In genomic region chr15:99088292-99088691, GRCm38 (mm10) we compare ENCODE assay signal across 9 mouse cellular contexts. TPM values are rescaled to one million over a fixed set of nuclear protein-coding genes. Genes with fewer than 3 reads are reported as not detected.
A peak's percentile ranks its signal among the peaks of the same experiment; 100 is the strongest.
DNase-seq lines count a peak whose midpoint lies in the region; ATAC-seq and TF ChIP-seq lines count a peak whose summit lies in the region.
"Had no signal": no experiment of that assay in that cellular context is flagged by ENCODE, and none has a peak within 500 bp of the region (broad histone marks: within the 10 kb centered on the region; RNA-seq: fewer than 3 reads in every experiment).

No protein-coding gene starts in this region.

- H3K4me1 ChIP-seq in hindbrain, embryonic 14.5 days (replicated peaks; ENCODE audit: control insufficient read depth, insufficient read depth, low read length) = peaks cover 17% of the 10 kb centered on the region

- ATAC-seq in activated CD4-positive, CD25-positive, alpha-beta regulatory T cell, adult 4 months = peak; percentile 93
- ATAC-seq in hindbrain, embryonic 14.5 days (ENCODE audit: low FRiP score) = peak; percentile 64

- DNase-seq in cerebellum, postnatal 10 days = peak; percentile 88 to 90
- DNase-seq in gastrocnemius, adult 2 months = peak; percentile 86
- DNase-seq in hindbrain, embryonic 14.5 days (ENCODE audit: low spot score) = peak; percentile 80
- peak; percentile 81 for DNase-seq in left cerebral cortex, postnatal 4 days
- peak; percentile 84 for DNase-seq in mesoderm, embryonic 11.5 days (ENCODE audit: low read depth, low spot score)
- peak; percentile 47 for DNase-seq in right cerebral cortex, postnatal 25 days
- peak; percentile 75 for DNase-seq in yolk sac, embryonic 10.5 days (ENCODE audit: low spot score)

- peak; percentile 97 for TF ChIP-seq CTCF in gastrocnemius, adult 2 months (IDR thresholded peaks at IDR 0.05)

- no peak overlapping the region for H3K27ac ChIP-seq in gastrocnemius, adult 2 months
- no peak overlapping the region for H3K27ac ChIP-seq in hindbrain, embryonic 14.5 days

- under 1% methylated on average over 27 of the region's 27 CpGs for WGBS in hindbrain, embryonic 14.5 days

- peak overlapping the region; percentile 39; the same call in 1 of the 2 replicates for H3K9ac ChIP-seq in hindbrain, embryonic 14.5 days

- no peaks in the 10 kb centered on the region for H3K9me3 ChIP-seq in hindbrain, embryonic 14.5 days (ENCODE audit: control insufficient read depth, low read length)

- peak overlapping the region; percentile 51 for H3K4me3 ChIP-seq in gastrocnemius, adult 2 months
- peak overlapping the region; percentile 24 for H3K4me3 ChIP-seq in hindbrain, embryonic 14.5 days (replicated peaks; ENCODE audit: low read length)

- H3K4me2 ChIP-seq in hindbrain, embryonic 14.5 days (replicated peaks) = peak overlapping the region; percentile 46

- intact Hi-C loops in gastrocnemius, adult 2 months (cut with DNase I) = loop anchor here (5.0 kb wide), 1 partner anchor 36 kb away; no protein-coding TSS in a partner anchor
- intact Hi-C loops in left cerebral cortex, postnatal 4 days (cut with DNase I) = no loop called here

- H3K36me3 ChIP-seq in hindbrain, embryonic 14.5 days (replicated peaks; ENCODE audit: control insufficient read depth, insufficient read depth) = no peaks in the 10 kb centered on the region

- H3K27me3 ChIP-seq in hindbrain, embryonic 14.5 days (ENCODE audit: control insufficient read depth, insufficient read depth, low read length) = peaks cover 75% of the 10 kb centered on the region

RNA-seq across cellular contexts. Expression of gene C1ql4, which starts 0.7 kb away (rescaled TPM):
- not detected for polyA plus RNA-seq in activated CD4-positive, CD25-positive, alpha-beta regulatory T cell, adult 4 months (2017; shearing (Covaris generic))
- total RNA-seq in gastrocnemius, adult 2 months (2021) = not detected
- polyA plus RNA-seq in hindbrain, embryonic 14.5 days (2014; fragmentation: Nextera tagmentation; extraction: Ambion mirVana) = 4.7 and 6.6 TPM in 2 replicates
- total RNA-seq in left cerebral cortex, postnatal 4 days (2021) = not detected
- total RNA-seq: layer of hippocampus, adult 18-20 months had no signal

RNA-seq across cellular contexts. Expression of gene Dnajc22, which starts 4.7 kb away (rescaled TPM):
- not detected for polyA plus RNA-seq in activated CD4-positive, CD25-positive, alpha-beta regulatory T cell, adult 4 months (2017; shearing (Covaris generic))
- total RNA-seq in gastrocnemius, adult 2 months (2021) = not detected
- 0.52 and 1.0 TPM in 2 replicates for polyA plus RNA-seq in hindbrain, embryonic 14.5 days (2014; fragmentation: Nextera tagmentation; extraction: Ambion mirVana)
- total RNA-seq in left cerebral cortex, postnatal 4 days (2021) = under 1 TPM in 1 of 2 experiments, not detected in 1; 0.30 TPM

RNA-seq across cellular contexts. Expression of gene Troap, which starts 13.9 kb away (rescaled TPM):
- polyA plus RNA-seq in activated CD4-positive, CD25-positive, alpha-beta regulatory T cell, adult 4 months (2017; shearing (Covaris generic)) = 1 to 10 TPM; 3.6 to 4.4 TPM
- total RNA-seq in gastrocnemius, adult 2 months (2021) = not detected
- 3.7 and 4.0 TPM in 2 replicates for polyA plus RNA-seq in hindbrain, embryonic 14.5 days (2014; fragmentation: Nextera tagmentation; extraction: Ambion mirVana)
- 1 to 10 TPM; 4.7 to 5.8 TPM for total RNA-seq in left cerebral cortex, postnatal 4 days (2021)

RNA-seq across cellular contexts. Expression of gene Prph, which starts 33.3 kb away (rescaled TPM):
- polyA plus RNA-seq in activated CD4-positive, CD25-positive, alpha-beta regulatory T cell, adult 4 months (2017; shearing (Covaris generic)) = not detected
- total RNA-seq in gastrocnemius, adult 2 months (2021) = 1 to 10 TPM in 1 of 2 experiments, under 1 TPM in 1; 0.31 to 1.2 TPM
- 77.9 and 79.5 TPM in 2 replicates for polyA plus RNA-seq in hindbrain, embryonic 14.5 days (2014; fragmentation: Nextera tagmentation; extraction: Ambion mirVana)
- total RNA-seq in left cerebral cortex, postnatal 4 days (2021) = 1 to 10 TPM; 4.0 to 5.2 TPM

RNA-seq across cellular contexts. Expression of gene Spats2, which starts 37.4 kb away (rescaled TPM):
- polyA plus RNA-seq in activated CD4-positive, CD25-positive, alpha-beta regulatory T cell, adult 4 months (2017; shearing (Covaris generic)) = not detected
- total RNA-seq in gastrocnemius, adult 2 months (2021) = 1 to 10 TPM; 3.7 to 4.3 TPM
- 33.7 and 33.8 TPM in 2 replicates for polyA plus RNA-seq in hindbrain, embryonic 14.5 days (2014; fragmentation: Nextera tagmentation; extraction: Ambion mirVana)
- 10 to 100 TPM; 39.7 to 46.0 TPM for total RNA-seq in left cerebral cortex, postnatal 4 days (2021)

Comparison
In these comparisons a context has a peak if more than half of its experiments do, and no peak if none do; other contexts are left out.
1. RNA of gene Troap, which starts 13.9 kb away (total RNA-seq): 4.7 to 5.8 TPM in left cerebral cortex, postnatal 4 days; not detected in gastrocnemius, adult 2 months; every median in the first group is over 4 times any median in the second.
2. Peak in every context shown above with its lines, with median percentiles within 50 percentile points of each other: DNase-seq.